Mouse (Mus musculus) kidney, embryonic 16.5 days (tissue): ENCODE results near the gene Cacnb2. TPM values are rescaled to one million over a fixed set of nuclear protein-coding genes. Genes with fewer than 3 reads are reported as not detected.

Source experiments
- ATAC-seq: fragments of 200-750 bp; cut with Nextera tagmentation; 2 replicates; pipeline ENCODE4 v1.8.0; 2017; ENCODE audit warnings: moderate TSS enrichment; ENCODE audit not compliant: low FRiP score, low TSS enrichment
- H3K27ac ChIP-seq: fragments of 300-500 bp; sonication (generic); 2 replicates; pipeline ENCODE4 v1.5.1; 2014; ENCODE audit warnings: low read length
- H3K27me3 ChIP-seq: fragments of 300-500 bp; sonication (generic); 2 replicates; pipeline ENCODE4 v1.6.1; 2014; ENCODE audit warnings: low read length, control low read depth, mixed read lengths; ENCODE audit not compliant: insufficient read depth
- H3K36me3 ChIP-seq: fragments of 300-500 bp; sonication (generic); 2 replicates; pipeline ENCODE4 v1.6.1; 2014; ENCODE audit warnings: low read length, control low read depth, mixed read lengths; ENCODE audit not compliant: insufficient read depth
- H3K4me1 ChIP-seq: fragments of 300-500 bp; sonication (generic); 2 replicates; pipeline ENCODE4 v1.6.1; 2014; ENCODE audit warnings: low read length, control low read depth, mixed read lengths; ENCODE audit not compliant: insufficient read depth
- H3K4me2 ChIP-seq: fragments of 300-500 bp; sonication (generic); replicated peaks from 2 replicates; pipeline ENCODE4 v1.6.1; 2014; ENCODE audit warnings: low read depth, low read length
- H3K4me3 ChIP-seq: fragments of 300-500 bp; sonication (generic); 2 replicates; pipeline ENCODE4 v1.5.1; 2014; ENCODE audit warnings: mild to moderate bottlenecking, low read length
- H3K9ac ChIP-seq: fragments of 300-500 bp; sonication (generic); replicated peaks from 2 replicates; pipeline ENCODE4 v1.6.1; 2014; ENCODE audit warnings: low read length
- H3K9me3 ChIP-seq: fragments of 300-500 bp; sonication (generic); 2 replicates; pipeline ENCODE4 v1.6.1; 2016; ENCODE audit warnings: low read length, control low read depth
- WGBS: fragments of 180-500 bp; shearing (Covaris S2); extraction: QIAGEN DNeasy Blood & Tissue Kit; methylation state at CpG from one replicate; pipeline ENCODE4 v1.1.7; 2014; 5-methylcytosine and 5-hydroxymethylcytosine counted together
- polyA plus RNA-seq: library from polyadenylated mRNA; unstranded; fragments of >200 nt; fragmentation: Nextera tagmentation; extraction: Ambion mirVana; gene quantifications from 2 replicates; pipeline ENCODE4 v1.2.1, GENCODE M21; 2015

Gene Cacnb2
- polyA plus RNA-seq, 1 experiment from 2014 or later: 2.0 TPM

DNA sequence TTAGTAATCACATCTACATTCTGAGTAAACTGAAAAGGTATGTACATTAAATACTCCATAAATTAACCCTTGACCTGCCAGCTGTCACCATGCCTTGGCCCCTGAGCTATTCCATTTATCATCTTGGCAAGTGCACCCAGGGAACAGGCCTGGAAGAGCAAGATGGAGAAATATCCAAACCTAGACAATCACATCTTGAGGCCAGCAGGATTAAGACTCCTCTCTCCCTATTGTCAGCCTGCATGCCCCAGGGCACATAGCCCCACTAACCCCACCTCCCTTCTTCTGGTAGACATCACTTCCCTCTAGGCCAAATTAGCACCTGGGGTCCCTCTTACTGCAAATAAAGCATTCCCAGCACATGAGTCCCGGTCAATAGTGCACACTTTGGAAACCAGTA lies 424.9 kb downstream of the Cacnb2 start:
- WGBS: 89% methylated on average over 1 of the region's 1 CpGs

More for the DNA sequence above, 424.9 kb downstream of the Cacnb2 start:
- H3K9ac ChIP-seq: no peak overlapping the region
- H3K9me3 ChIP-seq: no peaks in the 10 kb centered on the region
- no peaks in the 10 kb centered on the region for H3K27me3 ChIP-seq
- no peak for ATAC-seq
- H3K4me3 ChIP-seq: no peak overlapping the region
- no peak overlapping the region for H3K27ac ChIP-seq
- H3K4me2 ChIP-seq: no peak overlapping the region
- no peaks in the 10 kb centered on the region for H3K4me1 ChIP-seq
- H3K36me3 ChIP-seq: peaks cover 11% of the 10 kb centered on the region; the same call in 1 of the 2 replicates

Other genes with a start within 250 kb of the Cacnb2 start
- gene Slc39a12, start 214.8 kb upstream of the Cacnb2 start, polyA plus RNA-seq: not detected in 2 replicates